Mouse (Mus musculus) erythroblast, embryonic 14.5 days (primary cell): Measurements from ENCODE around the gene Cenpa. TPM values are rescaled to one million over a fixed set of nuclear protein-coding genes. Genes with fewer than 3 reads are reported as not detected.

ENCODE experiments used
- H3K27me3 ChIP-seq: 2 replicates; pipeline ENCODE4 v1.6.1; 2012; ENCODE audit warnings: inconsistent platforms; ENCODE audit not compliant: control insufficient read depth
- H3K36me3 ChIP-seq: 2 replicates; pipeline ENCODE4 v1.6.1; 2012; ENCODE audit warnings: mild to moderate bottlenecking, inconsistent platforms; ENCODE audit not compliant: control insufficient read depth
- H3K4me1 ChIP-seq: 2 replicates; pipeline ENCODE4 v1.6.1; 2012; ENCODE audit warnings: inconsistent platforms; ENCODE audit not compliant: control insufficient read depth
- H3K4me3 ChIP-seq: replicated peaks from 2 replicates; pipeline ENCODE3; 2012; ENCODE audit warnings: moderate library complexity, mild to moderate bottlenecking, inconsistent platforms
- H3K9me3 ChIP-seq: 2 replicates; pipeline ENCODE4 v1.6.1; 2012; ENCODE audit warnings: low read length, inconsistent platforms, mixed read lengths; ENCODE audit not compliant: control insufficient read depth
- GATA1 ChIP-seq: IDR thresholded peaks from 2 replicates; pipeline ENCODE4 v1.6.1; 2012; ENCODE audit warnings: low read length, inconsistent platforms, mixed read lengths
- TAL1 ChIP-seq: IDR thresholded peaks from 3 replicates; pipeline ENCODE4 v1.6.1; 2012; ENCODE audit warnings: low read length, inconsistent platforms, mixed read lengths
- polyA plus RNA-seq: library from polyadenylated mRNA; stranded (reverse); fragments of >175 nt; gene quantifications from 2 replicates; pipeline ENCODE4 v1.2.3, GENCODE M21; 2012

Cenpa gene
- polyA plus RNA-seq: 68.1 and 83.8 TPM in 2 replicates

GRCm38 (mm10) chr5:30666391-30667195 lies at the start of gene Cenpa:
TSS of gene Cenpa (plus strand) at chr5:30666777.
- peaks cover 42% of the 10 kb centered on the region for H3K36me3 ChIP-seq
- H3K4me3 ChIP-seq: peak within 1 kb of the TSS; percentile 79
- no peak for TF ChIP-seq GATA1
- H3K4me1 ChIP-seq: peaks cover 40% of the 10 kb centered on the region
- H3K27me3 ChIP-seq: no peaks in the 10 kb centered on the region
- peaks cover 2% of the 10 kb centered on the region for H3K9me3 ChIP-seq

GRCm38 (mm10) chr5:30617357-30617756 lies 49.2 kb upstream of the Cenpa start:
- Histone ChIP-seq H3K27me3 (peaks cover 19% of the 10 kb centered on the region), H3K36me3 (no peaks in the 10 kb centered on the region)

GRCm38 (mm10) chr5:30617851-30618250 lies 48.7 kb upstream of the Cenpa start:
- H3K4me3 ChIP-seq: no peak overlapping the region
- H3K9me3 ChIP-seq: peaks cover 2% of the 10 kb centered on the region; the same call in 1 of the 2 replicates
- H3K27me3 ChIP-seq: peaks cover 24% of the 10 kb centered on the region
- no peaks in the 10 kb centered on the region for H3K36me3 ChIP-seq
- peaks cover 5% of the 10 kb centered on the region; the same call in 1 of the 2 replicates for H3K4me1 ChIP-seq
- no peak for TF ChIP-seq TAL1
- TF ChIP-seq GATA1: no peak

More at GRCm38 (mm10) chr5:30617357-30617756, 49.2 kb upstream of the Cenpa start:
- TF ChIP-seq GATA1 (no peak), TAL1 (no peak)
- H3K4me1 ChIP-seq: peaks cover 2% of the 10 kb centered on the region; the same call in 1 of the 2 replicates
- H3K4me3 ChIP-seq: no peak overlapping the region
- H3K9me3 ChIP-seq: 0 out of 2 replicates have a peak, but pooled peaks cover 2% of the 10 kb centered on the region

GRCm38 (mm10) chr5:30618376-30619003 lies 48.1 kb upstream of the Cenpa start:
- TF ChIP-seq TAL1: no peak
- TF ChIP-seq GATA1: no peak
- Histone ChIP-seq H3K4me1 (peaks cover 5% of the 10 kb centered on the region; the same call in 1 of the 2 replicates), H3K9me3 (peaks cover 2% of the 10 kb centered on the region; the same call in 1 of the 2 replicates), H3K27me3 (peaks cover 30% of the 10 kb centered on the region), H3K4me3 (no peak overlapping the region), H3K36me3 (no peaks in the 10 kb centered on the region)

GRCm38 (mm10) chr5:30619211-30619610 lies 47.4 kb upstream of the Cenpa start:
- peaks cover 5% of the 10 kb centered on the region; the same call in 1 of the 2 replicates for H3K4me1 ChIP-seq
- H3K9me3 ChIP-seq: peaks cover 2% of the 10 kb centered on the region; the same call in 1 of the 2 replicates
- no peak overlapping the region for H3K4me3 ChIP-seq
- no peak for TF ChIP-seq GATA1
- H3K36me3 ChIP-seq: no peaks in the 10 kb centered on the region
- peaks cover 36% of the 10 kb centered on the region for H3K27me3 ChIP-seq

- Histone ChIP-seq H3K36me3 (no peaks in the 10 kb centered on the region), H3K9me3 (peaks cover 2% of the 10 kb centered on the region; the same call in 1 of the 2 replicates), H3K4me1 (peaks cover 5% of the 10 kb centered on the region; the same call in 1 of the 2 replicates), H3K4me3 (no peak overlapping the region), H3K27me3 (peaks cover 43% of the 10 kb centered on the region)
- TF ChIP-seq GATA1 (no peak), TAL1 (no peak)
Measured at GRCm38 (mm10) chr5:30620567-30620966, 46.0 kb upstream of the Cenpa start.

GRCm38 (mm10) chr5:30621211-30621790 lies 45.3 kb upstream of the Cenpa start:
- H3K9me3 ChIP-seq: peaks cover 2% of the 10 kb centered on the region; the same call in 1 of the 2 replicates
- no peaks in the 10 kb centered on the region for H3K36me3 ChIP-seq
- H3K4me3 ChIP-seq: no peak overlapping the region
- H3K4me1 ChIP-seq: peaks cover 5% of the 10 kb centered on the region; the same call in 1 of the 2 replicates
- peaks cover 43% of the 10 kb centered on the region for H3K27me3 ChIP-seq
- no peak for TF ChIP-seq TAL1

GRCm38 (mm10) chr5:30621844-30622176 lies 44.8 kb upstream of the Cenpa start:
- Histone ChIP-seq H3K4me1 (peaks cover 5% of the 10 kb centered on the region; the same call in 1 of the 2 replicates), H3K4me3 (no peak overlapping the region), H3K9me3 (peaks cover 2% of the 10 kb centered on the region; the same call in 1 of the 2 replicates), H3K36me3 (no peaks in the 10 kb centered on the region), H3K27me3 (peaks cover 43% of the 10 kb centered on the region)
- TF ChIP-seq TAL1 (no peak), GATA1 (no peak)

GRCm38 (mm10) chr5:30622177-30622840 lies 44.3 kb upstream of the Cenpa start:
- TF ChIP-seq GATA1: no peak
- TF ChIP-seq TAL1: no peak
- Histone ChIP-seq H3K9me3 (peaks cover 2% of the 10 kb centered on the region; the same call in 1 of the 2 replicates), H3K27me3 (peaks cover 43% of the 10 kb centered on the region), H3K4me3 (no peak overlapping the region), H3K4me1 (peaks cover 5% of the 10 kb centered on the region; the same call in 1 of the 2 replicates), H3K36me3 (no peaks in the 10 kb centered on the region)
